Mouse (Mus musculus) adrenal gland, adult 18-20 months (tissue): Measurements from ENCODE around the gene Zfp933. TPM values are rescaled to one million over a fixed set of nuclear protein-coding genes. Genes with fewer than 3 reads are reported as not detected.

Experiments used
- total RNA-seq, 2 experiments: library from RNA; stranded (reverse); gene quantifications; 1 replicate in 1 of 2; 2 replicates in 1 of 2; pipeline ENCODE4 v1.2.3; 2021

Gene Zfp933
- total RNA-seq, 2 experiments from 2014 or later: 20.8 to 38.3 TPM

Other genes with a start within 250 kb of the Zfp933 start
- gene Zfp979, start 205.9 kb downstream of the Zfp933 start, total RNA-seq: 1 to 10 TPM; 1.4 to 2.2 TPM
- under 1 TPM; 0.16 to 0.23 TPM for gene Zfp534, start 145.8 kb downstream of the Zfp933 start, total RNA-seq
- 1 to 10 TPM; 2.0 to 4.6 TPM for gene Zfp984, start 38.6 kb downstream of the Zfp933 start, total RNA-seq
- 10 to 100 TPM; 13.9 to 17.5 TPM for gene Miip, start 20.4 kb upstream of the Zfp933 start, total RNA-seq
- 10 to 100 TPM; 10.3 to 10.6 TPM for gene Fv1, start 20.6 kb upstream of the Zfp933 start, total RNA-seq
- 100 to 1,000 TPM; 187 to 211 TPM for gene Mfn2, start 56.3 kb upstream of the Zfp933 start, total RNA-seq
- 10 to 100 TPM; 38.1 to 54.7 TPM for gene Plod1, start 88.4 kb upstream of the Zfp933 start, total RNA-seq
- gene 2510039O18Rik, start 92.5 kb upstream of the Zfp933 start, total RNA-seq: 10 to 100 TPM; 44.1 to 48.0 TPM
- under 1 TPM in 1 of 2 experiments, not detected in 1; 0.42 TPM for gene Nppb, start 137.4 kb upstream of the Zfp933 start, total RNA-seq
- not detected for gene Nppa, start 152.4 kb upstream of the Zfp933 start, total RNA-seq
- gene Clcn6, start 190.5 kb upstream of the Zfp933 start, total RNA-seq: 10 to 100 TPM; 11.2 to 13.8 TPM
- gene Mthfr, start 190.7 kb upstream of the Zfp933 start, total RNA-seq: 10 to 100 TPM; 33.8 to 37.7 TPM
- gene Agtrap, start 239.7 kb upstream of the Zfp933 start, total RNA-seq: 10 to 100 TPM; 54.8 to 85.8 TPM